Mouse (Mus musculus): ENCODE data around the gene Tdrd3. TPM values are rescaled to one million over a fixed set of nuclear protein-coding genes. Genes with fewer than 3 reads are reported as not detected.

The Tdrd3 gene
- polyA plus RNA-seq (2017; shearing (Covaris generic)) = 19.0 TPM

GRCm38 (mm10) chr14:87415808-87416721, at the start of gene Tdrd3:
Gene Tdrd3, plus strand, starts transcription at chr14:87416639.

